Mouse (Mus musculus) left cerebral cortex, adult 18-20 months (tissue): ENCODE measurements around the gene Rabl6. TPM values are rescaled to one million over a fixed set of nuclear protein-coding genes. Genes with fewer than 3 reads are reported as not detected.

ENCODE experiments used
- DNase-seq, 2 experiments: peaks; one replicate each; pipeline ENCODE4 v3.0.0; 2021 to 2022; ENCODE audit warnings: low spot score in 2 of 2, mixed read lengths in 1 of 2
- long read RNA-seq, 2 experiments: library from polyadenylated mRNA; stranded (forward); transcript quantifications; one replicate each; pipeline ENCODE4 v2.0.0; 2021
- total RNA-seq, 2 experiments: library from RNA; stranded (reverse); gene quantifications; 2 replicates each; pipeline ENCODE4 v1.2.3; 2021

Gene Rabl6
- 100 to 1,000 TPM; 146 to 150 TPM for total RNA-seq
- long read RNA-seq, experiment 1, transcript Rabl6-201 (15 exons, 3,230 nt): major isoform, 130 of 214 reads
- long read RNA-seq, experiment 1, partial matches to known transcripts: 46 of 214 reads
- long read RNA-seq, experiment 1, other reads (novel, unspliced or antisense): 38 of 214 reads
- long read RNA-seq, experiment 2, transcript Rabl6-201 (15 exons, 3,230 nt): major isoform, 59 of 117 reads
- long read RNA-seq, experiment 2, partial matches to known transcripts: 44 of 117 reads
- long read RNA-seq, experiment 2, other reads (novel, unspliced or antisense): 14 of 117 reads

DNA sequence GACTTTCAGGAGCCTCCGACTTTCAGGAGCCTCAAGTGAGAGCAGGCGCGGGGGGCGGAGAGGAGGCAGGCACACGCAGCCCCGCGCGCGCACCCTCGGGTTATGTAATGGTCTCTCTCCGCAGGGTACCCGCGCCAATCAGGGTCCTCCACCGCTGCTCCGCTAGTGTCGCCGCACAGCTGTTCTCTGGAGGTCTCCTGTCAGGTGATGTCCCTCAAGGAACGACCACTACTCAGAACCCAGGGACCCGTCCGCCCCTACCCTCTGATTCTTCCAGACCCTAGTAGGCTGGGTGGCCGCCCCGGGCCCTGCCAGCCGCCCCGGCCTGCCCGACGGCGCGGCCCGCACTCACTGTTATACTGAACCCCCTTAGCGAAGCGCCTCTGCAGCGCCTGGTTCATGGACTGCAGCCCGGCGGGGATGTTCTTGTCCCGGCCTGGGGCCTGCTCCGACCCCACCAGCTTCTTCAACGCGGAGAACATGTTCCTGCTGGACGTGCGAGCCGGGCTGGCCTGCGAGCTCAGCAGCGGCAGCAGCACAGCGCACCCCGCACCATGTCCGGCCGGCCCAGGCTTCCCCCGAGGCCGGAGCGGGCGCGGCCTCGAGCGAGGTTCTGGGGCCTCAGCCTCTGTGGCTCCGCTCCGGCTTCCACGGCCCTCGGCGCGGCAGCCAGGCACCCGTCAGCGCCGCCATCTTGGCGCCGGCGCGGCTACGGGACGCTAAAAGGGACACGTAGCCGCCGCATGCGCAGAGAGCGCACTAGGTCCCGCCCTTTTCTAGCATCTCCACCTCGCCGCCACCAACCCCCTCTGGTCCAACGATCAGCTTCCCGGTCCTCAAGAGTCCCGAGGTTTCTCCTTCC is at the start of gene Rabl6:
Gene Rabl6, minus strand, starts transcription at position 761 of the 862 bp plus-strand sequence.
- peak; percentile 89 to 92 for DNase-seq

DNA sequence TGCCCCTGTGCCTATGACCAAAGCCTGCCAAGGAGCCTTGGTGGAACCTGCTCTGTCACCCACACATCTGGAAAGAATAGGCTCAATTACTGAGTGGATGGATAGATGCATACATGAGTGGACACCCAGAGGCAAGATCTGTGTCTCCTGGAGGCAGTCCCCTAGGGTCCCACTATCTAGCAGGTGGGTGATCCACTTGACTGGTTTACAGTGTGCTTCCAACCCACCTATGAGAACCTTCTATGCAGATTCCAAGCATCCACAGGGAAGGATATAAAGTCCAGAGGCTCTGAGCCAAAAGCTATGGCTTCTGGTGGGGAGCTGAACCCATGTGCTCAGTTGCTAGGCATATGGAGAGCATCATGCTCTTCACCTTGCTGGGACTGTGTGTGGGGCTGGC is 49.3 kb upstream of the Rabl6 start, which contains the start of gene Lcn5:
Gene Lcn5, plus strand, starts transcription at position 301 of the 400 bp plus-strand sequence.
- DNase-seq: no peak

DNA sequence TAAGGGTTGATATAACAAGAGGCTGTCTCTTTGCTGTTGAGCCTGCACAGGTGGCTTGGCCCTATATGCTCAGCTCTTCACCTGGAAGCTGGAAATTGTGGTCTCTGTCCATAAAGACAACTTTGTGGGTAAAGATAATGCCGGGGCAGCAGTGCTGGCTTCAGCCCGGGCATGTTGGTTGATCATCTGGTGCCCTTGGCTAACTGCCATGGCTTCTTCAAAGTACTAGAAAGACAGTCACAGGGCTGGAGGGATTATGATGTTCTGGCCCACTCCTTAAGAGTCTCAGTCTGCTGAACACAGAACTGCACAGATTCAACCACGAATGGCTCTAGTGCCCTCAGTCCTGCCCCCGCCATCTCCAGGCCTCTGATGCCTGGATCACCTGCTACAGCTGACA is 48.9 kb upstream of the Rabl6 start:
- DNase-seq: no peak

DNA sequence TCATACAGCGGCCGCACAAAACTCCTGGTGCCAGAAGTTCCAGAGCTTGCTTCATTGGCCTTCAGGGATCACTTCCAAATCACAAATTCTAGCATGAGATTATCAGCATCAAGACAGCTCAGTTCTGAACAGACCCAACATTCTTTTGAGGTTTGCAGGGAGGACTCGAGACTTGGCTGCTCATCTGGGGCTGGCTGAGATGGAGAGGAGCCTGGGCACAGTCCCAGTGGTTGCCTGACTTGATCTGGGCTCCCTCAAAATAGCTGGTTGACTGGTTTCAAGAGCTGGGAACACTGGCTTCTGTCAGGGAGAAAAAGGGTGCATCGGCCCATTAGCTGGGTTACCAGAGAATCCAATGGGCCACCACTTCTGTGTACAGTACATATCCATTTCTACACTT is 48.4 kb upstream of the Rabl6 start:
- DNase-seq: peak in 1 of 2 experiments; percentile 17

DNA sequence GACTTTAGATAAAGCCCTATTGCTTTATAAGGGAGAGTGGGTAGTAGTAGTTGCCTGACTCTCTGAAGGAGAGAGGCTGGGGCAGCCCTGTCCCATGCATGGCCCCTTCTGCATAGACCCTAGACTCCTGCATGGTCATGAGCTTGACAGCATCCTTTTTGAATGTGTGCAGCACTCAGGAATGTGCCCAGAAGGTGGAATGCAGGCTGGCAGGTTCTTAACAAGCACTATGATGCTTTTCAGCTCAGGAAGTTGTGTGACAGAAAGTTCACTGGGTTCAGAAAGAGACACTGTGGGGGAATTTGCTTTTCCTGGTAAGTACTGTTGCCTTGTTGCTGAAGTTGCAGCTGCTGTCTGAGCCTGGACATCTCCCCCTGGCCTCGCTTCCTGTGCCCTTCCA is 46.2 kb upstream of the Rabl6 start:
- no peak for DNase-seq

DNA sequence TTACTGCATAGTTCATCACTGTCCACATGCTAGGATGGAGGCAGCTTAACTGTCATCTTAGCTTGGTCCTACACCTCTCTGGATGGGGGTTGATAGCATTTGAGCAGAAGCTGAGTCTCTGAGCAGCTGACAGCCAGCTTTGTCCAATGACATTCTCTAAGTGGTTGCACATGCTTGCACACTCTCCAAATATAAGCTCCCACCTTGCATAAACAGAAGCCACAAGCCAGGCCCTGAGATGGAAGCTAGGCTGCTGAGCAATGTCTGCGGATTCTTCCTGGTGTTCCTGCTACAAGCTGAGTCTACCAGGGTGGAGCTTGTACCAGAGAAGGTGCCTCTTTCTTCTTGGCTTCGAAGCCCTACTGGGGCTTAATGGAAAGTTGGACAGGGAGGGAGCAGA is 44.6 kb upstream of the Rabl6 start, which contains the start of gene Lcn8:
Gene Lcn8, plus strand, starts transcription at position 219 of the 400 bp plus-strand sequence.
- DNase-seq: no peak

DNA sequence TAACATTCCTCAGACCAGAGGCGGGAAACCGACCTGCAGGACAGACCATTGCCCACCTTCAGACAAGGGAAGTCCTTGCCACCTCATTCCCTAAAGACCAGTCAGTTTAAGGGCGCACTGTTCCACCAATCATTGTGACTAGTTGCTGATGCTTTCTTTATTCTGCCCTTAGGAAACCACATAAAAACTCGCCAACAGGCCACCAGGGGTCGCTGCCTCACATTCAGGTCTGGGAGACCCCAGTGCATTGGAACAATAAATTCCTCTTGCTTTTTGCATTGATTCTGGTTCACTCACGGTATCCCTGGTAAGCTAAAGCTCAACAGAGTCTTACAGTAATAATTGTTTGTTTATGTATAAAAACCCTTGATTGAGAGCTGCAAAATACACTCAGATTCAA is 31.6 kb upstream of the Rabl6 start:
- peak in 1 of 2 experiments; percentile 33 for DNase-seq

DNA sequence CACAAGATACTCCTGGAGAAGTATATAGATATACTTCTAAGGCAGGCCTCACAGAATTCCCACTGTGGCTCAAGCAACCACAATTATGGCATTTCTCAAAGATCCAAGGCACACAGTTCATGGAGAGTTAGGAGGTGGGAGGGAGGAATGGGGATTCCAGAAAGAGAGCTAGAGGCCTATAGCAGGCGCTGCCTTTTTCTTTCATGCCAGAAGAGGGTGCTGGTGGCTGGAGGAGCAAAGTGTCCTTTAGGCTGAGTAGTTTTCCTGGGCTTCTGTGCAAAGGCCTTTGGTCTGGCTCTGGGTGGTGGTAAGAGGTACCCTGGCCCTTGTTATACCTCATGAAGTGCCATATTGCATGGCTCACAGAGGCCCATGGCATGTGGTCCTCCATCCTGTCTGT is 25.7 kb upstream of the Rabl6 start:
- no peak for DNase-seq

DNA sequence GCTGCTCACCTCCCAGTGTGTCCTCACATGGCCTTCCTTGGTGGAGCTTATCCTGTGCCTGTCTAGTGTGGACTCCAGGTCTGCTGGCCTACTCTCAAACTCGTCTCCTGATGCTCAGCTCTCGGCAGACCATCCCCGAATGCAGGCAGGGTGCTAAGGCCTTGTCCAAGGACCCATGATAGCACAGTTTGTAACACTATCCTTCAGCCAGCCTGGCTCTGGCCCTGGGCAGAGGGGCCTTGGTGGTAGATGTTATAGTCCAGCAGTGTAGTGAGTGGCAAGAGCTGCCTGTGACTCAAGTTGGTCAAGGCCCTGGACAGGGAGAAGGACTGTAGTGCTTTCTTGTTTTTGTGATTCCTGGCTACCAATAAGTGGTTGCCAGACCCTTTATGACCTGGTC is 25.3 kb upstream of the Rabl6 start:
- DNase-seq: no peak

DNA sequence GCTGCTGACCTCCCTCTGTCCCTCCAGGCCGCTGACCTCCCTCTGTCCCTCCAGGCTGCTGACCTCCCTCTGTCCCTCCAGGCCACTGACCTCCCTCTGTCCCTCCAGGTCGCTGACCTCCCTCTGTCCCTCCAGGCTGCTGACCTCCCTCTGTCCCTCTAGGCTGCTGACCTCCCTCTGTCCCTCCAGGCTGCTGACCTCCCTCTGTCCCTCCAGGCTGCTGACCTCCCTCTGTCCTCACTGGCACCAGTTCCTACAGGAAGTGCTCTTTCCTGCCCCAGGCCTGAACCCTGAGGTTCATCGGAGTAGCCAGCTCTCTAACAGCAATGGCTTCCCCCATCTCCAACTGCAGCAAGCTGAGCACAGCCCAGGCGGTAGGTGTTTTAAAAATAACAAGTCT is 20.4 kb upstream of the Rabl6 start:
- no peak for DNase-seq

DNA sequence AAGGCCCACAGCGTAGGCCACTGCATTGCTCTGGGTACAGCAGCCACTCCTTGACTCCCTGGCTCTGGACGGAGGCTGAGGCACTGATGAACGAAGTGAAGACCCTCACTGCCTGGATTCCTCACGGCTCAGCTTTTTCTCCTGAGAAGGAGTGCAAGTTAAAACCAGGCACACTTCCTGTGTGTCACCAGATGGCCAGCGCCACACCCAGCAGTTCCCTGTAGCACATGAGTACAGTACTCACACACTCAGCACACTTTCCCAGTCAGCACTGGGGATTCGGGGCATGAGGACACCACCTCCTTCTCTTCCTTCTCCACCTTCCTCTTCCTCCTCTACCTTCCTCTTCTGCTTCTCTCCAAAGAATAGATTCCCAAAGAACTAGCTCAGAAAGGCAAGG is 19.5 kb upstream of the Rabl6 start, which contains the start of gene Fcna:
Gene Fcna, minus strand, starts transcription at position 220 of the 400 bp plus-strand sequence.
- DNase-seq: no peak

DNA sequence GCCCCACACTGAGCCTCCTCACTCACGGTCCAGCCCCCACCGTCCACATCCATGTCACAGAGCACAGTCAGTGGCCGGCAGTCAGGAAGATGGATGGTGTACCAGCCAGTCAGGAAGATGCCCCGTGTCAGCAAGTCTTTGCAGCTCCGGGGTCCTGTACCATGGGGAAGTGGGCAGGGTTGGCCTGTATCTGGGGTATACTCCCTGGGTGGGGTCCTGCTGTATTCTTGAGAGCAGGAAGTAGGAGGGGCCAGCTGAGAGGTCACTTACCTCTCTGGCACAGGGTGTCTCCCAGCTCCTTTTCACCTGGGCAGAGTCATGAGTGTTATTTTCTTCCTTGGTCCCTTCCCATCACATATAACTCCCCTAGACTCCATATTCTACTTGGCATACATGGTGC is 17.7 kb upstream of the Rabl6 start:
- DNase-seq: no peak

DNA sequence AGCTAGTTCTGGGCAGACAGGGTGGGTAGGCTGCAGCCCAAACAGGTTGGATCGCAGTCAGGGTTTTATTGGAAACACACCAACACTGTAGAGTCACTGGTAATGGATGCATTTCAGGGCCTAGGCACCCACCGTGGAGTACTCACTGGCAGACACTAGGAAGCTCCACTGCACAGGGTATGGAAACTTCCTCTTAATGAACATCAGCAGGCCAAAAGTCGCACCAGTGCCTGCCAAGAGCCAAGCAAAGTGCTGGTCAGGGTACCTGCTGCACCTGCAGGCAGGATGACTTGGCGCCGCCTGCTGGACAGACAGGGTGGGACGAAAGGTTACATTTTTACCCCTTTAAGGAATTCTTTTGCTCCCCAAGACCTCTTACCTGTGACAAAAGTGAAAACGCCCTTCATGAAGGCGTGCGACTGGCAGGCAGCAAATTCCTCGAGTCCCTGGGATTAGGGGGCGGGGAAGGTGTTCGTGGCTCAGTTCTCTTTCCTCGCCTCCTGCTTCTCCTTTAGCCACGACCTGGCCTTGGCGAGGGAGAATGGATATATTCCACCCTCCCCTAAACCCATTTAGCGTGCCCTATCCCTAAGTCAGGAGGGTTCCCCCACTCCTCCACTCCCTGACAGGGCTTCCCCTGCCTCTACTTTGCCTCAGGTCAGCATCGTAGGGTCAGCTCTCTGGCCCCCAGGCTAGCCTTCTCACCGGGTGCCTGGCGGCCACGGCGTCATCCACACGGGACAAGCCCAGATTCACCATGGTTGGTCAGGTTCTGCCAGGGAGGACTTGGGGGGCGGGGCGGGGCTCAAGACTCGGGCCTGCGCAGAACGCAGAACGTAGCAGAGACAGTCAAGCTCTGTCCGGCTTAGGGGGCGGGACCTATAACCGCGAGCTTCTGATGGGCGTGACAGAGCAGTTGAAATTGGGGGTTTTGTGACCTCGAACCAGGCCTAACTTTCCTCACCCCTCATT is 13.2 kb upstream of the Rabl6 start, which contains the start of gene Tmem141:
Gene Tmem141, minus strand, starts transcription at position 777 of the 972 bp plus-strand sequence.
- DNase-seq: peak; percentile 87 to 90

DNA sequence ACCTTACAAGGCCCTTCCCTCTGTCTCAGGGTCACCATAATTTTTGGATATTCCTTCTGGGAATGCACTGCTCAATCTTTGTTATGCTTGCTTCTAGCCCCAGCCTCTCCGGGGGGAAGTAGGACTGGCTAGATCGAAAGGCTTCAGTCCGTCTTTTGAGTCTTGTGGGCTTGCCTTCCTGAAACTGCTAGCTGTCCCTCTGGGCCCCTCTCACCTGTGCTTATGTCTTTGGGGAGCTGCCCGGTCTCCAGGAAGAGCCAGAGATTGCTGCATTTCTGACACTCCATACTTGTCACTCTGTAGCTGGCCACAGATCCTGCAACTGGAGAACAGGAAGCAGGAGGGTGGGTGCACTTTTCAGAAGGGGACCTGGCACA is 12.5 kb upstream of the Rabl6 start:
- DNase-seq: no peak

DNA sequence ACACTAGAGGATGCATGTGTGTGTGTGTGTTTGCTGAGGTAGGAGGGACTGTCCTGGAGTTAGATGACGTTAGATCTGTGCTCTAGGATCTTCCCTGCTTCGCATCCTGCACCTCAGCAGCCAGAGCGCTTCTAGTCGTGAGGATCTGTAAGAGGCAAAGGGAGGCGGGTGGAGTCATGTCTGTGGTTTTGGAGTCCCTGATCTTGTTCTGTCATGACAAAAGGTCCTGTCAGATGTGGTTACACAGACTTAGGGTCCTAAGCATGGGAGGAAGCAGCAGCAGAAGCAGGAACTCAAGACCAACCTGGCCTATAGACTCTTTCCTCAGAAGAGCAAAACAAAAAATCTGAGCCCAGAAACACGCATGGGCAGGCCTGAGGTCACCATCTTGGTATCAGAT is 12.1 kb upstream of the Rabl6 start:
- no peak for DNase-seq

DNA sequence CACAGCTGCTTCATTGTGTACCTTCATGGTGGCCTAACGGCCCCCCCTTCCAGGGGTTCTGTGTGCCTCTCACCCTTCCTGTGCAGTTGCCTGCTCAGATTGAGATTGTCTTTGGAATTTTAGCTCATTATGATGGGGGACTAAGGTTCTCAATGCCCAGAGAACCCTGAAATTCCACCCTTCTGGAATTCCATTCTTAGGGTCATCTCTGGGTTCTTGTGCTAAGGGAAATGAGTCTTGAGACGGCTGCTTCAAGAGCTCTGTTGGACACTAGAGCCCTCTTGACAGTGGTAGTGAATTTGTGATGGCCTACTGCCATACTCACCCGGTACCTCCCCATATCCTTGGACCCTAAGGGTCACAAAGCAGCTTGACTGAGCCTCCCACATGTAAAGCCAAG is 9.3 kb upstream of the Rabl6 start, which contains the start of gene Ccdc183:
Gene Ccdc183, minus strand, starts transcription at position 101 of the 400 bp plus-strand sequence.
- no peak for DNase-seq

DNA sequence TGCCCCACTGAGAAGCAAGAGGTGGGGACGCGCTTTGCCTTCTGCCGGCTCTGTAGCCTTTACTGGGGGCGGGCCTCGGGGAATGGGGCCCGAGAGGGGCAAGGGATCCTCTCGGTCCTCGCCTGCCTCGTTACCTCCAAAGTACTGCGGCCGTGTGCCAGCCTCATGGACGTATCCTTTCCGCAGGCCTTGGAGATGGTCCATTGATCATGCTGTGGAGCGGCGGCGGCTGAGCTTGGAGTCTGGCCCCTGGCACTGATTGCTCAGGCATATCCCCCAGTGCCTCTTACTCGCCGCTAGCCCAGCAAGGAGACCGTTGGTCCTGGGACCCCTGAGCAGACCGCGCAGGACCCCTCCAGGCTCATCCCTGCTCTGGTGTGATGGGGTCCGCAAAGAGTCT is 8.1 kb upstream of the Rabl6 start:
- DNase-seq: no peak

DNA sequence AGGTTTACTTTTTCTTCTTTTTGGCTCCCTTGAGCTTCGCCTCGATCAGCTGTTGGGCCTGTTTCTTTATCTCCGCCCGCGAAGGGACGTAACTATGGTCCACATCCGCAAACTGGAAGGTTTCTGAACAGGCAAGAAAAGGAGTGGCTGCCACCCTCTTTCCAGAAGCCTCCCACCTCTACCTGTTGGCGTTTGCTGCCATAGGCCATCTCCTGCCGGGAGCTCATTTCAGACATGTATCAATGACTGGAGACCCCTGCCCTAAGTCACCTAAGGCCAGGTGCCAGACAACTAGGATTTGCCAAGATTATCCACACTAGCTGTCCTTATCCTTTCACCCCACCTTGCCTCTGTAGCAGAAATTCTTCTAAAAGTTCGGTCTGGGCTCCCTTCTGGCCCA is 350 bp upstream of the Rabl6 start:
- no peak for DNase-seq

DNA sequence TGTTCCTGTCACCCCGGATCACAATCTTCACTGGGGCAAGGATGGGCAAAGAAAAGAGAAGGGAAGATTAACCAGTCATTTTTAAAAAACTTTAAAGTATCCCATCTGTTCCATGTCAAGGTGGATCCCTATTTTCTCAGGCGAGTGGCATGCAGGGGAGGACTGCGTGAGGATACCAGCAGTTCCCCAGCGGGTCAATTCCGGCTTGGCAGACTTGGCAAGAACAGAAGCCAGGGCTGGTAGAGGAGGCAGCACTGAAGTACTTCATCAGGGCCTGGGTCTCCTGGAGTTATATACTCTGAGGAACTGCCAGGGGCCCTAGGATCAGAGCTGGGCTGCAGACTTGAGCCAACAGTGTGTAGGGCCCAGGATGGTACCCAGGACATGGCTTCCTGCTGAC is 5.8 kb downstream of the Rabl6 start:
- DNase-seq: no peak

DNA sequence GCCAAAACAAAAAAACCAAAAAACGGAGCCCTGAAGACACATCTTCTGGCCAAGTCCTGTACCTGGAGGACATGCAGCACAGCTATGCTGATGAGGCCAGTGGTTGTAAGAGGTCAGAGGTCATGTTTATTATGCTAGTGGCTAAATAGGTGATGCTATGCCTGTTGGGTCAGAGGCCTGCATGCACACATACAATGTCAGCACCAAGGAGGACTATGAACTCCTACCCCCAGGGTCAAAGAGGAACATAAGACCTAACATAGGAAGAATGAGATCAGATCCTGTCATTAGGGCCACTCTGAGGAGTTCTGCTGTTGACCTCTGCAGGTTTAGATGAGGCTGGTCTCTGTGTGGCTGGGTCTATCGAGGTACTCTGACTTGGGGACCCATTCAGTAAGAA is 8.3 kb downstream of the Rabl6 start:
- DNase-seq: no peak

DNA sequence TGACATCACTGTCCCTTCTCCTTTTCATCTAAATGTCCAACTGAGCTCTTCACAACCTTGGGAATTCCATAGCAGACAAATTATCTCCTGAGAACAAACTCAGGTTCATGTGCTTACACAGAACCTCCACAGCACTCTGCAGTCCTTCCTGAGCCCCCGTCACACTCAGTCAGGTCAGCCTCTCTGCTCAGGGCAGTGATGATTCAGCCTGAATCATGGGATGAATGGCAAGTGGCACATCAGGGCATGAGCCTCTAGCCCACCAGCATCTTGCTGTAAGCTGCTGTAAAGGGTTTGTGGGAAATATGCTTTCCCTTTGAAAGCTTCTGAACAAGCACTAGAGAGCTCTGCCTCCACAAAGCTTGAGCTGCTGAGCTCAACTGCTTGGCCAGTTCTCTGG is 9.6 kb downstream of the Rabl6 start:
- DNase-seq: no peak
